Mouse (Mus musculus): ENCODE results near the gene Rprd2.

Gene Rprd2

DNA sequence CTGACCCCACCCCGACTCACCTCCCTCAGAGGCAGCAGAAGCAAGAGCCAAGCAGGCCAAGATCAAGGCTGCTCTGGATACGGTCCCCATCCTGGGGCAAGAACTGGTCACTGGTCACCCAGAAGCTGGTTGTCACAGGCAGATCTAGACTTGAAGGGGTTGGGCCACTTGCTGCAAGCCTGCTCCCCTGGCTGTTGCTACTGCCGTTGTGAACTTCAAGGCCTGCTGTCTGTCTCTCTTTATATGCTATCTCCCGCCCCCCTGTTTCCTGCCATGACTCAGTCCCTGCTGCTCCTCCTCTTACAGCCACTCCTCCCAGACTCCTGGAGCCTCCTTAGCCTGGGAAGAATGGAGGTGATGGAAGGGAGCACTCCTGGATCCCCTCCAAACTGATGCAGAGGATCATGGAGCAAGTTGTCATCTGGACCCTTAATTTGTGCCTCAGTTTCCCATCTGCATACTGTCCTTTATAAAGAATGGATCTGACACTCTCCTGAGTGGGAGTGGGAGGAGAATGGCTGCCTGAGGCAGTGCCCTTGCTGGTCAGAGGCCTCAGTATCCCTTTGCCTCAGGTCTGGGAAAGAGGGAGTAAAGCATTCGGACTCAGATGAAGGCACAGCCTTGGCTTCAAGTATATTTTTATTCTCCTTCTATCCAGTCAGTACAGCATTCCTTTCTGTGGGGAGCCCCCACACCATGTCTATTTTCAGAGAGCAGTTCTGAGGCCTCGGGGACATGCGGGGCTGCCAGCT lies 79.1 kb downstream of the Rprd2 start, which contains the start of gene Ecm1:
TSS of gene Ecm1 (minus strand) at position 217 of the 752 bp plus-strand sequence.
- no peak for DNase-seq (ENCODE audit: low read depth in 1 of 2, low spot score in 2 of 2)

- no peak for DNase-seq (ENCODE audit: low read depth in 1 of 2, low spot score in 2 of 2)
Observed at GRCm38 (mm10) chr3:95735071-95735670, 83.5 kb downstream of the Rprd2 start.

DNA sequence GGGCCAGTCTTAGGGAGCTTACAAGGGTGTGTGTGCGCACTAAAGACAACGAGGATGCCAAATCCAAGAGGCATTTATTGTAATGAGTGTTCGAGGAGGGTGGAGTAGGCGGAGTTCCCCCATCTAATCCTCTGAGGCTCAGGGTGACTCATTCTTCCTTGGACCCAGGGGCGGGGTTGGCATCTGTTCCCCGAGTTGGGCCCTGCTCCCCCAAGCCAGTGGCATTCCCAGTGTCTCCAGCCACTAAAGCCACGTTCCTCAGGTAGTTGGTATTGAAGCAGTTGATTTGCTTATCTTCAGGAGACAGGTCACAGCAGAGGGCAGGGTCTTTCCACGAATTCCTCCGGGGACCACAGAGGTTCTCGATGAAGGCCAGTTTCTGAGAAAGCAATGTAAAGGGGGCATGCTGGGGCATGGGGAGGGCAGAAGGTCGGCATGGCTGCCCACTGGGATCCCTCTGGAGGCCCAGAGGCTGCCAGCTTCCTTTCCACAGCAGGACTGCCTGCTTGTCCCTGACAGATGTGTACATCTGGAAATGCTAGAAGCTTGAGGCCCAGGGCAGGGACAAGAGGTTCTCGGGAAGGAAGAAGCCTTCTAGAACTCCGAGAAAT lies 84.5 kb downstream of the Rprd2 start:
- DNase-seq (ENCODE audit: low read depth in 1 of 2, low spot score in 2 of 2): no peak

GRCm38 (mm10) chr3:95732744-95733521 lies 85.7 kb downstream of the Rprd2 start:
- no peak for DNase-seq (ENCODE audit: low read depth in 1 of 2, low spot score in 2 of 2)

DNA sequence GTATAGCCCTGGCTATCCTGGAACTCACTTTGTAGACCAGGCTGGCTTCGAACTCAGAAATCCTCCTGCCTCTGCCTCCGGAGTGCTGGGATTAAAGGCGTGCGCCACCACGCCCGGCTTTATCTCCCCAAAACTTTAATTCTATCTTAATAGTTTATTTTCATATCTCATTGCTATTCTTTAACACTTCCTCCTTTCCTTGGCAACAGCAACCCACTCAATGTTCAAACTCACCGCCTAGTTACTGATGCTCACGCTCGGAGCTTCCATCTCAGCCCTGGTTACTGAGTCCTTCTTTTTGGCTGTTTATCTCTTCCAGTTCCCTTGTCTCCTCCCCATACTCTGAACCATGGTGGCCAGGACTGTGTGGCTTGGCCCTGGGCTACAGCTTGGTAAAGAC lies 86.4 kb downstream of the Rprd2 start:
- DNase-seq (ENCODE audit: low read depth in 1 of 2, low spot score in 2 of 2): no peak

DNA sequence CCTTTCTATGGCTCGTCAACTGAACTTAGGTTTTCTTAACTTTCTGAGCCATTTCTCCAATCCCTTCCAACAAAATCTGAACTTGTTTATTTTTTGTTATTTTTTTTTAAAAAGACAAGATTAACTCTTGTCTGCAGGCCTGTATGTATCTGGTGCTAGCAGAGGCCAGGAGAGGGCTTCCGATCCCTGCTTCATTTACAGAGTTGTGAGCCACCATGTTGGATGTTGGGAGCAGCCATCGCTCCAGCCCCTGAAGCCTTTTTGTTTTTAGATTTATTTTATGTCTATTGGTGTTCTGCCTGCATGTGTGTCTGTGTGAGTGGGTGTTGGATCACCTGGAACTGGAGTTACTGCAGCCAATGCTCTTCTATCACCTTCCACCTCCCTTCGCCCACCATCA lies 86.9 kb downstream of the Rprd2 start:
- DNase-seq (ENCODE audit: low read depth in 1 of 2, low spot score in 2 of 2): no peak

GRCm38 (mm10) chr3:95730431-95730830 lies 88.2 kb downstream of the Rprd2 start:
- DNase-seq (ENCODE audit: low read depth in 1 of 2, low spot score in 2 of 2): no peak

GRCm38 (mm10) chr3:95728906-95729305 lies 89.8 kb downstream of the Rprd2 start:
- no peak for DNase-seq (ENCODE audit: low read depth in 1 of 2, low spot score in 2 of 2)

GRCm38 (mm10) chr3:95726696-95727358 lies 91.8 kb downstream of the Rprd2 start:
- no peak for DNase-seq (ENCODE audit: low read depth in 1 of 2, low spot score in 2 of 2)

DNA sequence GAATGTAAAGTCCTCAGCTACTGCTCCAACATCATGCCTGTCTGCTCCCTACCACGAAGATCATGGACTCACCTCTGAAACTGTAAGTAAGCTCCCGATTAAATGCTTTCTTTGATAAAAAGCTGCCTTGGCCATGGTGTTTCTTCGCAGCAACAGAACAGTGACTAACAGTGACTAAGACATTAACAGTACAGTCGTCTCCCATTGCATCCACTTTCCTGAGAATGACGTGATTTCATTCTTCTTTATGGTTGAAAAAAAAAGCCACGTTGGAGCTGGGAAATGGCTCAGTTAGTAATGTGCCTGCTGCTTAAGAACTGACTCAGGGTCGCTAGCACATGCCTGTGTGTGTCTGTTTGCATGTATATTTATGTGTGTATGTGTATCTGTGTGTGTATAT lies 92.8 kb downstream of the Rprd2 start:
- no peak for DNase-seq (ENCODE audit: low read depth in 1 of 2, low spot score in 2 of 2)

- DNase-seq (ENCODE audit: low read depth in 1 of 2, low spot score in 2 of 2): no peak
Observed at GRCm38 (mm10) chr3:95722386-95722785, 96.3 kb downstream of the Rprd2 start.

GRCm38 (mm10) chr3:95718153-95718552 lies 100.5 kb downstream of the Rprd2 start:
- DNase-seq (ENCODE audit: low read depth in 1 of 2, low spot score in 2 of 2): no peak

GRCm38 (mm10) chr3:95716075-95716474 lies 102.6 kb downstream of the Rprd2 start:
- no peak for DNase-seq (ENCODE audit: low read depth in 1 of 2, low spot score in 2 of 2)
